Mouse (Mus musculus) bone marrow macrophage, adult 2 months (primary cell): ENCODE measurements around the gene Gm498.

ENCODE experiments used
- CTCF ChIP-seq: IDR thresholded peaks from 2 replicates; pipeline ENCODE4 v1.5.1; 2012; ENCODE audit warnings: low read depth, mild to moderate bottlenecking, low read length, moderate library complexity
- POLR2A ChIP-seq: IDR thresholded peaks from 2 replicates; pipeline ENCODE4 v1.6.1; 2012; ENCODE audit warnings: mild to moderate bottlenecking, low read depth, low read length, borderline replicate concordance

DNA sequence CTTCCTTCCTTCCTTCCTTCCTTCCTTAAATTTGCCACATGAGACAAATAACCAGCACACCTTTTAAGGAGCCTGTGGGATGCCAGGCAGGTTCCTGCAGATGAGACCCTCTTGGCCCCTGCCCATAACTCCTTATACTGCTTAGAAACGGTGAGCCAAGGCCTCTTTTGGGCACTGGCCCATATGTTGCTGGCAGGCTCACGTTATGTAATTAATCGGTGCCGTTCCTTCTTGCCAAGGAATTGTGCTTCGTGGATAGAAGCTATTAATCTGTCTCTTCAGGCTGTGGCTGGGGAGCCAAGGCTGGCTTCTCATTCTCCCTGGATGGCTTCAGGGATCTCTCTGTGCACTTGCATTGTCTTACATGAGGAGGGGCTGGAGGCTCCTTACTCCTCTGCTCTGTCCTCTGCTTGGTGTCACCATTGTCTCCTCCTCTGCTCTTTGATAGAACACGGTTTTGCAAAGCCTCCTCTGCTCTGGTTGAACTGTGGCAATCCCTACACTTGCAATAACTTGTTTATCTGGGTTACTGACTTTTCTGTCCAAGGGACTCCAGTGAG is 77.9 kb downstream of the Gm498 start:
- TF ChIP-seq CTCF (no peak), POLR2A (no peak)
